Mouse (Mus musculus): ENCODE results near the gene Tnip2. TPM values are rescaled to one million over a fixed set of nuclear protein-coding genes. Genes with fewer than 3 reads are reported as not detected.

Tnip2 gene
- total and polyA plus RNA-seq, 3 experiments: 16.0 to 26.8 (median 23.4) TPM

DNA sequence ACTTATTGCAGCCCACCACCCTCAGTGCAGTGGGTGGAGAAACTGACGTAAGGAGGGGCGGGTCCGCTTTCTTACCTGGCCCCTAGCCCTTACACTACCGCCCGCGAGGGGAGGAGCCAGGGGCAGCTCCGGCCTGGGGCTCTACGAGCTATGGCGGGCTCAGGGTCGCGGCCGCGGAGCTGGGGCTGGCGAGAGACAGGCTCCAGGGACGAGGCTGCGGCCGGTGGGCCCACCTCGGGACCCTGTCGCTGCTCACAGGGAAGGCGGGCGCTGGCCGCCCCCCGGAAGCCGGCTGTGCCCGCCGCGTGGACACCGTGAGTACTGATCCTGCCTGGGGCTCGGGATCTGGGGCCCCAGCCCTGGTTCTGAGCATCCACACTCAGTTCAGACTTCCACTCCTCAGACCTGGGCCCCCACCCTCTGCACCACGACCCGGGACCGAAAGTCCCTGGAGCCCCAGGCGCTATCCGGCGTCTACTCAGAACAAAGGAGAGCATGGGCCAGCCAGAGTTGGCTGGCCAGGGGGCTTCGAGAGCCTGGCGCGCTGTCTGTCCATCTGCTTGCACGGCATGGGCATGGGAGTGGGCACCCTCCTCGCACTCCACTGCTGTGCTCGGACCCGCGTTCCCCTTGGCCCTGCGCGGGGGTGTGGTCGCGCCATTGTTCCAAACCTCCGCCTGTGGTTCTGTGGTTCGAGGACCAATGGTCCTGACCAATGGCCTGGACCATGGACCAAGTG, 35.9 kb upstream of the Tnip2 start:
- H3K9ac ChIP-seq (ENCODE audit: insufficient read depth, low read depth): no peak overlapping the region
- H3K27me3 ChIP-seq (replicated peaks): no peaks in the 10 kb centered on the region
- peaks cover 39 to 82% of the 10 kb centered on the region in 2 experiments for H3K36me3 ChIP-seq (replicated peaks in 1 of 2; ENCODE audit: control insufficient read depth in 1 of 2, insufficient read depth in 1 of 2, low read length in 1 of 2)
- no peak overlapping the region for H3K4me3 ChIP-seq (replicated peaks in 1 of 3; ENCODE audit: low read depth in 2 of 3, low read length in 2 of 3, poor library complexity in 1 of 3)
- no peak for TF ChIP-seq E2F4 (IDR thresholded peaks at IDR 0.05; ENCODE audit: insufficient replicate concordance, low read depth, low read length)
- no peak overlapping the region for H3K4me2 ChIP-seq (ENCODE audit: insufficient read depth, low read depth, poor library complexity, severe bottlenecking)
- dilution Hi-C loops (cut with MboI; ENCODE audit: extremely low pct_ligation_motif_present, extremely low pct_unique_long_range_greater_than_20kb, low sequenced_read_pairs) (no loop called here), in situ Hi-C loops (cut with MboI; ENCODE audit: low pct_ligation_motif_present, low pct_unique_long_range_greater_than_20kb, low sequenced_read_pairs) (loop anchor here (25.0 kb wide), 1 partner anchor 488 kb away; the partner anchor contains the start of gene Hgfac)
- no peak for DNase-seq (ENCODE audit: extremely low read depth)
- H3K27ac ChIP-seq (ENCODE audit: insufficient read depth, low read depth): no peak overlapping the region
- peaks cover 5% of the 10 kb centered on the region for H3K9me3 ChIP-seq (replicated peaks; ENCODE audit: low read length)
- H3K79me2 ChIP-seq (replicated peaks; ENCODE audit: control insufficient read depth, extremely low read depth, insufficient read depth, poor library complexity, severe bottlenecking): no peaks in the 10 kb centered on the region
- peaks cover 0 to 20% of the 10 kb centered on the region in 2 experiments; a peak in 2 of 4 replicates for H3K4me1 ChIP-seq (ENCODE audit: control insufficient read depth in 1 of 2, insufficient read depth in 2 of 2)

DNA sequence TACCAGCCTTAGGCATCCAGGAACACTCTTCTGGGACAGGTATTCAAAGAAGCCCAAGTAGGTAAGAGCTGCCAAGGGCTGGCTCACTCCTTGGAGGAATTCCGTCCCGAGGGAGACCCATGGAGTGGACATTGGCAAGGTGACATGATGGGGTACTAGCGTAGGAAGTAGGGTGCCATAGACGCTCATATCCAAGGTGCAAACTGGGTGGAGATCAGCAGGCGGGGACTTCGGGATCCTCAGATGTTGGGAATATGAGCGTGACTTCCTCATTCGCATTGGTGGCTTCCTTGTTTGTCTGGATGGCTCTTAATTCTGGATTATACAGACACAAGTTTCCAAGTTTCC, 35.3 kb upstream of the Tnip2 start:
- no peak for TF ChIP-seq ETS1 (conservative IDR thresholded peaks at IDR 0.05; ENCODE audit: low read depth, low read length)
- no peak for TF ChIP-seq ELF1 (IDR thresholded peaks at IDR 0.05; ENCODE audit: low read depth, low read length)
- TF ChIP-seq JUND (conservative IDR thresholded peaks at IDR 0.05; ENCODE audit: low read depth, low read length): no peak
- TF ChIP-seq NRF1 (IDR thresholded peaks at IDR 0.05; ENCODE audit: low read depth, low read length): no peak
- TF ChIP-seq MXI1 (IDR thresholded peaks at IDR 0.05; ENCODE audit: low read depth, low read length): no peak
- TF ChIP-seq RAD21 (IDR thresholded peaks at IDR 0.05; ENCODE audit: low read depth, low read length): no peak
- TF ChIP-seq UBTF (IDR thresholded peaks at IDR 0.05; ENCODE audit: low read depth, low read length): no peak
- TF ChIP-seq MEF2A (IDR thresholded peaks at IDR 0.05; ENCODE audit: borderline replicate concordance, low read depth, low read length): no peak
- no peak for TF ChIP-seq HCFC1 (IDR thresholded peaks at IDR 0.05; ENCODE audit: low read depth, low read length)
- no peak for TF ChIP-seq USF1 (IDR thresholded peaks at IDR 0.05; ENCODE audit: low read depth, low read length)
- no peak for TF ChIP-seq NELFE (IDR thresholded peaks at IDR 0.05; ENCODE audit: low read depth, low read length)
- TF ChIP-seq E2F4 (IDR thresholded peaks at IDR 0.05; ENCODE audit: insufficient replicate concordance, low read depth, low read length): no peak
- no peak for TF ChIP-seq PAX5 (IDR thresholded peaks at IDR 0.05; ENCODE audit: low read length)
- no peak for TF ChIP-seq CHD1 (IDR thresholded peaks at IDR 0.05; ENCODE audit: low read depth, low read length)
- no peak for TF ChIP-seq POLR2A (IDR thresholded peaks at IDR 0.05; ENCODE audit: low read depth, low read length)
- no peak for TF ChIP-seq MAZ (IDR thresholded peaks at IDR 0.05; ENCODE audit: low read depth, low read length)
- TF ChIP-seq TBP (conservative IDR thresholded peaks at IDR 0.05; ENCODE audit: low read depth, low read length): no peak
- no peak for TF ChIP-seq MAFK (IDR thresholded peaks at IDR 0.05; ENCODE audit: insufficient replicate concordance, low read length)
- Histone ChIP-seq H3K27me3 (replicated peaks) (no peaks in the 10 kb centered on the region), H3K79me2 (replicated peaks; ENCODE audit: control insufficient read depth, extremely low read depth, insufficient read depth, poor library complexity, severe bottlenecking) (peaks cover 4% of the 10 kb centered on the region; the same call in 1 of the 2 replicates), H3K9me3 (replicated peaks; ENCODE audit: low read length) (peaks cover 5% of the 10 kb centered on the region), H3K4me2 (ENCODE audit: insufficient read depth, low read depth, poor library complexity, severe bottlenecking) (no peak overlapping the region), H3K27ac (ENCODE audit: insufficient read depth, low read depth) (no peak overlapping the region), H3K9ac (ENCODE audit: insufficient read depth, low read depth) (no peak overlapping the region), H3K4me1 (ENCODE audit: control insufficient read depth in 1 of 2, insufficient read depth in 2 of 2) (peaks cover 4 to 26% of the 10 kb centered on the region in 2 experiments), H3K4me3 (replicated peaks in 1 of 3; ENCODE audit: low read depth in 2 of 3, low read length in 2 of 3, poor library complexity in 1 of 3) (no peak overlapping the region), H3K36me3 (replicated peaks in 1 of 2; ENCODE audit: control insufficient read depth in 1 of 2, insufficient read depth in 1 of 2, low read length in 1 of 2) (peaks cover 39 to 79% of the 10 kb centered on the region in 2 experiments)
- in situ Hi-C loops (cut with MboI; ENCODE audit: low pct_ligation_motif_present, low pct_unique_long_range_greater_than_20kb, low sequenced_read_pairs): loop anchor here (25.0 kb wide), 1 partner anchor 488 kb away; the partner anchor contains the start of gene Hgfac
- DNase-seq (ENCODE audit: extremely low read depth): no peak
- dilution Hi-C loops (cut with MboI; ENCODE audit: extremely low pct_ligation_motif_present, extremely low pct_unique_long_range_greater_than_20kb, low sequenced_read_pairs): no loop called here

All from CH12.LX (cell line).